Mouse (Mus musculus): ENCODE data around the gene Cldn1. TPM values are rescaled to one million over a fixed set of nuclear protein-coding genes. Genes with fewer than 3 reads are reported as not detected.

The Cldn1 gene
- polyA plus RNA-seq, 1 experiment from 2014 or later, result 11.3 TPM

Other genes with a start within 250 kb of the Cldn1 start
- not detected in 2 replicates for gene Cldn16, start 91.3 kb upstream of the Cldn1 start, polyA plus RNA-seq (2016; fragmentation: Nextera tagmentation; extraction: Ambion mirVana)
- not detected in 2 replicates for gene Tmem207, start 154.9 kb upstream of the Cldn1 start, polyA plus RNA-seq (2016; fragmentation: Nextera tagmentation; extraction: Ambion mirVana)
- gene Il1rap, start 209.9 kb upstream of the Cldn1 start, polyA plus RNA-seq (2016; fragmentation: Nextera tagmentation; extraction: Ambion mirVana), result 6.0 and 6.9 TPM in 2 replicates

All from embryonic facial prominence, embryonic 12.5 days (tissue).